Mouse (Mus musculus): ENCODE results near the gene Ptpn11. TPM values are rescaled to one million over a fixed set of nuclear protein-coding genes. Genes with fewer than 3 reads are reported as not detected.

The Ptpn11 gene
- polyA plus RNA-seq (2012; rRNA removed) (44.1 and 44.6 TPM in 2 replicates), polyA plus RNA-seq (2014; fragmentation: Nextera tagmentation; extraction: Ambion mirVana) (27.1 and 29.6 TPM in 2 replicates)

DNA sequence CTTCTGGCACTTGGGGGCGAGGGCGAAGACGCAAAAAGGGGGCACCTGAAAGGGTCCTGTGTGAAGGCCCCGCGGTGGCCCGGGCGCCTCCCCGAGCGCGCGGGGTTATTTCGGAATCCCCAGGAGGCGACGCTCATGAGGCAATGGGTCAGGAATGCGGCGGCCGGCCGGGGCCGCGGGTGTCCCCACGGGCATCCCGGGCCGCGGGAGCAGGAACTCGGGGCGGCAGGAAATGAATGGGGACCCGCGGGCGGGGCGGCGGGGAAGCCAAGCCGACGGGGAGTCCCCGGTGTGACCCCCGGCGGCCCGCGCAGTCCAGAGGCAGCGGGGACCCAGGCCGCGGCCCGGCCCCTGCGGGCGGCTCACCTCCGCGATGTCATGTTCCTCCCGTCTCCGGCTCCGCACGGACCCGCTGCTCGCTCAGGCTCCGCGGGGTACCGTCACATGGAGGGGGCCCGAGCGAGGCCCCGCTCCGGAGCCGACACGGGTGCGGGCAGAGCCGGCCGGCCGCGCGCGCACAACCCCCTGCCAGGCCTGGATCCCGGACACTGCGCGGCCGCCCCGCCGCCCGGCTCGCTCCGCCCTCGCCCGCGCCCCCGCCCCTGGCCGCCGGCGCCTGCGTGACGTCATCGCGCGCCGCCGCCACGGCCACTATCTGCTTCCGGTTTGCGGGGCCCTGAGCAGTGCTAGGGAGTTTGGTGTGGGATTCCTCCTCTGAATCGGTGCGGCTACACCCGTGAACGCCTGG lies at the start of gene Ptpn11:
Ptpn11 (minus strand) TSS at position 562 of the 748 bp plus-strand sequence.
- Histone ChIP-seq H3K27me3 (ENCODE audit: control insufficient read depth, insufficient read depth, low read length) (no peaks in the 10 kb centered on the region), H3K9me3 (ENCODE audit: control insufficient read depth, low read length) (no peaks in the 10 kb centered on the region), H3K9ac (ENCODE audit: low read depth, low read length, severe bottlenecking) (peak within 1 kb of the TSS; percentile 89), H3K36me3 (ENCODE audit: control insufficient read depth, insufficient read depth, low read length) (no peaks in the 10 kb centered on the region), H3K4me1 (ENCODE audit: control insufficient read depth, insufficient read depth, low read length) (peaks cover 9% of the 10 kb centered on the region), H3K4me2 (replicated peaks; ENCODE audit: low read depth, low read length, severe bottlenecking) (peak within 1 kb of the TSS; percentile 57), H3K4me3 (replicated peaks; ENCODE audit: low read length) (peak within 1 kb of the TSS; percentile 96), H3K27ac (replicated peaks; ENCODE audit: low read depth, low read length) (peak within 1 kb of the TSS; percentile 80)
- TF ChIP-seq POLR2A (IDR thresholded peaks at IDR 0.05; ENCODE audit: borderline replicate concordance, extremely low read depth, insufficient read depth, insufficient read length), result peak; percentile 28; the same call in 1 of the 2 replicates
- ATAC-seq (ENCODE audit: low FRiP score, low read depth) (peak; percentile 97), DNase-seq (ENCODE audit: low spot score) (peak; percentile 80)
- under 1% methylated on average over 47 of the region's 98 CpGs for WGBS

DNA sequence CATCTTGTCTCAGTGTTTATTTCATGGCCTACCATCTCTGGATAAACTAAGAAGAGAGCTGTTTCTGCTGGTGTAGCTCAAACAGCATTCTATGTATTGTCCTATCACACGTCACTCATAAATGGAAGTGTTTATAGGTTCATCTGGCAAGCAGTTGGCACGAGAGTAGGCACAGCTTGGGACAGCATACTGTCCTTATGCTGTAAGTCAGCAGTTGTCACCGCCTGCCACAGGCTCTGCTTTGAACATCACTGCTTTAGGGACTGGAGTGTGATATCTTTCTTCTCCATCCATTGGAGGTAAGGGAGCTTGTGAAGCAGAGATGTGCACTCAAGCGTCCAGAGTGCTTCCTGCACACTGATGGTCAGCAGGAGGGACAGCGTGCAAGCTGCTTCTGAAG lies 48.6 kb upstream of the Ptpn11 start:
- Histone ChIP-seq H3K27me3 (ENCODE audit: control insufficient read depth, insufficient read depth, low read length) (no peaks in the 10 kb centered on the region), H3K36me3 (ENCODE audit: control insufficient read depth, insufficient read depth, low read length) (no peaks in the 10 kb centered on the region), H3K4me1 (ENCODE audit: control insufficient read depth, insufficient read depth, low read length) (no peaks in the 10 kb centered on the region), H3K27ac (replicated peaks; ENCODE audit: low read depth, low read length) (no peak overlapping the region), H3K9ac (ENCODE audit: low read depth, low read length, severe bottlenecking) (no peak overlapping the region), H3K9me3 (ENCODE audit: control insufficient read depth, low read length) (no peaks in the 10 kb centered on the region), H3K4me3 (replicated peaks; ENCODE audit: low read length) (no peak overlapping the region), H3K4me2 (replicated peaks; ENCODE audit: low read depth, low read length, severe bottlenecking) (no peak overlapping the region)
- ATAC-seq (ENCODE audit: low FRiP score, low read depth) (no peak), DNase-seq (ENCODE audit: low spot score) (no peak)
- 74% methylated on average over 5 of the region's 5 CpGs for WGBS
- TF ChIP-seq POLR2A (IDR thresholded peaks at IDR 0.05; ENCODE audit: borderline replicate concordance, extremely low read depth, insufficient read depth, insufficient read length), result no peak

DNA sequence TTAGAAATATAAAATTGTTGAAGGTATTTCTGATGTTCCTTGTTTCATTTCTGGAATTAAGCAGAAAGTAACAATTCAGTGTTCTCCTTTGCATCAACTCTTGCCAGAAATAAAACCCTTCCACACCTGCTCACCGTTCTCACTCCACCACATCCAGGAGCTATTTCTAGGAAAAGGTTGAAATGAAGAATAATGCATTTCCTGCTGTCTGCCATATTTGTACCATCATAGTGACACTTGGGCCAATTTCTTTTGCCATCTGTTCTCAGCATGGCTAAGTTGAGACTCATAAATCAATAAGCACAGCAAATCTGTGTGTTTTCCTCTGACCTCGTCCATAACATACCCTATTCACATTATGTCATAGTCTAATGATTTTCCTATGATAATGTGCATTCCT lies 47.0 kb upstream of the Ptpn11 start:
- H3K9me3 ChIP-seq (ENCODE audit: control insufficient read depth, low read length), result no peaks in the 10 kb centered on the region
- H3K4me2 ChIP-seq (replicated peaks; ENCODE audit: low read depth, low read length, severe bottlenecking), result no peak overlapping the region
- no peak overlapping the region for H3K4me3 ChIP-seq (replicated peaks; ENCODE audit: low read length)
- DNase-seq (ENCODE audit: low spot score) (no peak), ATAC-seq (ENCODE audit: low FRiP score, low read depth) (no peak)
- no peak for TF ChIP-seq POLR2A (IDR thresholded peaks at IDR 0.05; ENCODE audit: borderline replicate concordance, extremely low read depth, insufficient read depth, insufficient read length)
- H3K27me3 ChIP-seq (ENCODE audit: control insufficient read depth, insufficient read depth, low read length), result no peaks in the 10 kb centered on the region
- WGBS, result 75% methylated on average over 2 of the region's 2 CpGs
- no peak overlapping the region for H3K9ac ChIP-seq (ENCODE audit: low read depth, low read length, severe bottlenecking)
- H3K4me1 ChIP-seq (ENCODE audit: control insufficient read depth, insufficient read depth, low read length), result no peaks in the 10 kb centered on the region
- no peak overlapping the region for H3K27ac ChIP-seq (replicated peaks; ENCODE audit: low read depth, low read length)
- H3K36me3 ChIP-seq (ENCODE audit: control insufficient read depth, insufficient read depth, low read length), result 0 out of 2 replicates have a peak, but pooled peaks cover 3% of the 10 kb centered on the region

DNA sequence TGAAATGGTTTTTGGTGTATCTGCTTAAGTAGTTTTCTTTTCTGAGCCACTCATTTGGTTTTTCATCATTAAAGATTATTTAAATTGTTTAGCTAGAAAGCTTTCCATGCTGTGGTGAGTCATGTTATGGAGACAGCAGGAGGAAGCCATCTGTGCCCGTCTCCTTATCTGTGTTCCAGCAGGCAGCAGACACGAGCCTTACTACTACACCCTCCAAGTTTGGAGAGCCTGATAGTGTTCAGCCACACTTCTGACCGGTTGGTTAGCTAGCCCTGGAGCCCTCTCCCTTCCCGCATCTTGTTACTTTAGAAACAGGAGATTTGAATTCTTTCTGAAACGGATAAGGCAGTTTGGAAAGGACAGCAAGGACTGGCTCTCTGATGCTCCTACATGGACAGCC lies 45.0 kb upstream of the Ptpn11 start:
- WGBS, result 80% methylated on average over 5 of the region's 5 CpGs
- ATAC-seq (ENCODE audit: low FRiP score, low read depth) (no peak), DNase-seq (ENCODE audit: low spot score) (no peak)
- no peaks in the 10 kb centered on the region for H3K4me1 ChIP-seq (ENCODE audit: control insufficient read depth, insufficient read depth, low read length)
- no peak overlapping the region for H3K4me3 ChIP-seq (replicated peaks; ENCODE audit: low read length)
- no peak overlapping the region for H3K27ac ChIP-seq (replicated peaks; ENCODE audit: low read depth, low read length)
- H3K27me3 ChIP-seq (ENCODE audit: control insufficient read depth, insufficient read depth, low read length), result no peaks in the 10 kb centered on the region
- no peak overlapping the region for H3K4me2 ChIP-seq (replicated peaks; ENCODE audit: low read depth, low read length, severe bottlenecking)
- no peak for TF ChIP-seq POLR2A (IDR thresholded peaks at IDR 0.05; ENCODE audit: borderline replicate concordance, extremely low read depth, insufficient read depth, insufficient read length)
- H3K9me3 ChIP-seq (ENCODE audit: control insufficient read depth, low read length), result no peaks in the 10 kb centered on the region
- no peak overlapping the region for H3K9ac ChIP-seq (ENCODE audit: low read depth, low read length, severe bottlenecking)
- 0 out of 2 replicates have a peak, but pooled peaks cover 3% of the 10 kb centered on the region for H3K36me3 ChIP-seq (ENCODE audit: control insufficient read depth, insufficient read depth, low read length)

DNA sequence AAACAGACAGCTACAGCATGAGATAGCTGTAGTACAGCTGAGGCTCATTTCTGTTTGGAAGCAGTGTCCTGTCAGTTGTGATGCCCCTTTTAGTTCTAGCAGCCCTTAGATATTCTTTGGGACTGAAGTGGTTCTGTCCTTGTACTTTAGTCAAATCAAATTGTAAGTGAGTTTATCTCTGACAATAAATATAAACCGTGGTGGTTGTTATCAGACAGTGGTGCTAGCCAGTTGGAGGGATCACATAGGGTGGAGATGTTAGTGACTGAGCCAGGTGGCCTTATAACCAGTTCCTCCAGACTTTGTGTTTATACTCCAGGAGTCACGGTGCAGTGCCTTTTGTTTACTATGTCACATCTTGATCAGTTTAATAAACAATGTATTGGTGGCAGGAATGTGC lies 42.5 kb upstream of the Ptpn11 start:
- Histone ChIP-seq H3K4me3 (replicated peaks; ENCODE audit: low read length) (no peak overlapping the region), H3K27ac (replicated peaks; ENCODE audit: low read depth, low read length) (no peak overlapping the region), H3K9ac (ENCODE audit: low read depth, low read length, severe bottlenecking) (no peak overlapping the region), H3K9me3 (ENCODE audit: control insufficient read depth, low read length) (no peaks in the 10 kb centered on the region), H3K27me3 (ENCODE audit: control insufficient read depth, insufficient read depth, low read length) (no peaks in the 10 kb centered on the region), H3K4me1 (ENCODE audit: control insufficient read depth, insufficient read depth, low read length) (no peaks in the 10 kb centered on the region), H3K4me2 (replicated peaks; ENCODE audit: low read depth, low read length, severe bottlenecking) (no peak overlapping the region), H3K36me3 (ENCODE audit: control insufficient read depth, insufficient read depth, low read length) (0 out of 2 replicates have a peak, but pooled peaks cover 3% of the 10 kb centered on the region)
- WGBS, result 85% methylated on average over 2 of the region's 2 CpGs
- DNase-seq (ENCODE audit: low spot score) (no peak), ATAC-seq (ENCODE audit: low FRiP score, low read depth) (no peak)
- no peak for TF ChIP-seq POLR2A (IDR thresholded peaks at IDR 0.05; ENCODE audit: borderline replicate concordance, extremely low read depth, insufficient read depth, insufficient read length)

Measured in limb, embryonic 14.5 days (tissue).